Mouse (Mus musculus) left cerebral cortex, postnatal 10 days (tissue): Measurements from ENCODE around the gene Magi2. TPM values are rescaled to one million over a fixed set of nuclear protein-coding genes. Genes with fewer than 3 reads are reported as not detected.
"Not testable (repeated sequence)": the region's sequence is repeated elsewhere in the genome, so short reads cannot be mapped to it uniquely, and the experiment has no call there.

Experiments used
- DNase-seq, 2 experiments: peaks; one replicate each; pipeline ENCODE4 v3.0.0; 2021 to 2022; ENCODE audit warnings: low spot score in 2 of 2, mixed read lengths in 1 of 2; ENCODE audit errors: extremely low spot score in 1 of 2
- intact Hi-C: fragments of 180-260 bp; cut with DNase I; formaldehyde crosslinking; loops from one replicate; pipeline ENCODE4 v1.15.1; 2025
- total RNA-seq, 2 experiments: library from RNA; stranded (reverse); gene quantifications; 2 replicates each; pipeline ENCODE4 v1.2.3; 2021

Magi2 gene
- total RNA-seq, 2 experiments from 2014 or later = 89.5 to 96.4 TPM

- no peak for DNase-seq
- intact Hi-C loops = no loop called here
Measured at GRCm38 (mm10) chr5:20679920-20680319, 1453.1 kb downstream of the Magi2 start.

- intact Hi-C loops = no loop called here
Measured at GRCm38 (mm10) chr5:20680833-20681530, 1454.1 kb downstream of the Magi2 start.

GRCm38 (mm10) chr5:20681660-20682059 is 1454.8 kb downstream of the Magi2 start:
- intact Hi-C loops = no loop called here
- DNase-seq = no peak

More at GRCm38 (mm10) chr5:20680833-20681530, 1454.1 kb downstream of the Magi2 start:
- DNase-seq = no peak

DNA sequence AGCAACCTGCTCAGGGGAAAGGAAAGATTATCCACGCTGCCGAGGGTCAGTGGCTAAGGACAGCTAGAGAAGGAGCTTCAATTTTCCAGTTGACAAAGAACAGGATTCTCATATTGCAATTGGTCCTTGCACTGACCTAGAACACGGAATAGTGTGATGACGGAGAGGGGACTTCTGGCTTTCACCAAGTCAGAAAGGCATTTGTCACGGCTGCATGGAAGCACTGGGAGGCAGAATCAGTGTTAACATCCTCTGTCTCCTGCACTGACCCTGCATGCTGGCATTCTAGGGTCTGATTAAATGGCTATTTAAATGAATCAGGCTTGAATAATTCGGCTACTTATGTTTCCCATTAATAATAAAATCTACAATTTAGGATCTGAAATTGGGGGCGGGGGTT is 1455.4 kb downstream of the Magi2 start:
- DNase-seq = no peak
- intact Hi-C loops = no loop called here

DNA sequence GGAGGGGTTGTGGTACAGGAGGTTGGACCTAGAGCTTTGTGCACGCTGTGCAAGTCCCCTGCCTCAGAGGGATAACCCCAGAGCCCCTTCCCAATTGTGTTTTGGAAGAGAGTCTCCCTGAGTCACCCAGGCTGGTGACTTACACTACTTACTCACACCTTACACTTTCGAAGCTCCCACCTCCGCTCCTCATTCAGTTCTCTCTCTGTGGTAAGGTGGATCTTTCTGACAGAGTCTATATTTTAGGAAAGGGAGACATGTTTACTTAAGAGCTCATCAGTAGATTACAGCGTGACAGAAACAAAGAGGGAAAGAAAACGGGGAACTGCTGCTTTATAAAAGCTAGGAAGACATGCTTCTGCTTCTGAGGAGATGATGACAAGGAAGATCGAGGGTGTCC is 1457.3 kb downstream of the Magi2 start:
- DNase-seq = no peak
- intact Hi-C loops = no loop called here

GRCm38 (mm10) chr5:20692230-20692629 is 1465.4 kb downstream of the Magi2 start:
- intact Hi-C loops = no loop called here
- DNase-seq = no peak

DNA sequence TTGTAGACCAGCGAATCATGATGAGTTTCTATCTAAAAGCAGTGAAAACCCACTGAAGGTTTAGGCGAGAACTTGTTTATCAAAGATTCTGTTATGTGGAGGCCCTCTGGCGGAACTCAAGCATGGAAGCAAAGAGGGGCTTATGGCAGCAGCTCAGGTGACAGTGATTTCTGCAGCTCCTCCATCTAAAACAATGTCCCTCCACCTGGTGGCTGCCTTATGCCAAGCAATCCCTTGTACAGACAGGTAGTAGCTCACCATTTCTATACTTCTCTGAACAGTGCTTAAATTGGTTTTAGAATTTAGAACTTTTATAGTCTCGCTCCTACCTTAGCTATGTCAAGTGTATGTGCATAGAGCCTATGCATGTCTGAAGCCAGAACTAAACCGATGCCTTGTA is 1472.3 kb downstream of the Magi2 start:
- intact Hi-C loops = no loop called here
- DNase-seq = no peak

DNA sequence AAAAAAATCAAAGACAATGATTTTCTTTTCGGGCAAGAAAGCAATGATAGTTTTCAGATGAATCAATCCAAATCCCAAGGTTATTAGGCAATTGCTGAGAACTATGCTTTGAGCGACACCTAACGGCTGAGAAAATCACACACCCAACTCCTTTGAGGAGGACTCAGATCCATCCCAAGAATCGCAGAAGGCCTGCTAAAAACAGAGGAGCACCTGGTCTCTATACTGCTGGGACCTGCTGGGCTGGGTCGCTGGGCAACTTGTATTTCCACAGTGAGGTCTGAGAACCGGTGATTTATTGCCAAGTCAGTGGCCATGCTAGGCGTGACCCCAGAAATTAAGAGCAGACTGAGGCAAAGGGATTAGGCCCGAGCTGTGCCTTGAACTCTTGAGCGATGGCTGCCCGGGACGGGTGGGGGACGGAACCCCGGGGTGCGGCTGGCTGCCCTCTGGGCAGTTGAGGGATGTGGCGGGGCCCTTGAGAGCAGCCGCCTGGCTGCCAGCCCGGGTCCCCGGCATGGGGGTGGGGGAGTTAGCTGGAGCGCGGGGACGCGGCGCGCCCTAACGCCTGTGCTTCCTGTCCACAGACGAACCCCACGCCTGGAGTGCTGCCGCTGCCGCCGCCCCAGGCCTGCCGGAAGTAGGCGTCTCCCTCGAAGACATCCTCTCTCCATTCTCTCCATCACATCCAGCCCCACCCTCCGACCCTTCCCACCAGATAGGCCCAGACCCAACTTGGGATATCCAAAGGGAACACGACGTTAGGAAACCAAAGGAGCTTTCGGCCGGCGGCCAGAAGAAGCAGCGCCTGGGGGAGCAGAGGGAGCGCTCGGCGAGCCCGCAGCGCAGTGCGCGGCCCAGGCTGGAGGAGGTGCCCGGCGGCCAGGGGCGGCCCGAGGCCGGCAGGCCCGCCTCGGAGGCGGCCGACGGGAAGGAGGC is 1474.9 kb downstream of the Magi2 start:
- intact Hi-C loops = loop anchor here (5.0 kb wide), 2 partner anchors 704 to 1179 kb away; no protein-coding TSS in a partner anchor
- peak; percentile 81 to 92 for DNase-seq

- DNase-seq = peak; percentile 27 to 39
- intact Hi-C loops = loop anchor here (5.0 kb wide), 2 partner anchors 705 to 1180 kb away; no protein-coding TSS in a partner anchor
Measured at GRCm38 (mm10) chr5:20702480-20703303, 1475.9 kb downstream of the Magi2 start.

- intact Hi-C loops = loop anchor here (5.0 kb wide), 2 partner anchors 706 to 1181 kb away; no protein-coding TSS in a partner anchor
- DNase-seq = no peak
Measured at GRCm38 (mm10) chr5:20703304-20703700, 1476.5 kb downstream of the Magi2 start.

GRCm38 (mm10) chr5:20703971-20704575 is 1477.2 kb downstream of the Magi2 start:
- intact Hi-C loops = loop anchor here (5.0 kb wide), 2 partner anchors 707 to 1182 kb away; no protein-coding TSS in a partner anchor
- DNase-seq = no peak

- DNase-seq = no peak
- intact Hi-C loops = loop anchor here (5.0 kb wide), 2 partner anchors 708 to 1183 kb away; no protein-coding TSS in a partner anchor
Measured at GRCm38 (mm10) chr5:20704886-20705285, 1478.0 kb downstream of the Magi2 start.

DNA sequence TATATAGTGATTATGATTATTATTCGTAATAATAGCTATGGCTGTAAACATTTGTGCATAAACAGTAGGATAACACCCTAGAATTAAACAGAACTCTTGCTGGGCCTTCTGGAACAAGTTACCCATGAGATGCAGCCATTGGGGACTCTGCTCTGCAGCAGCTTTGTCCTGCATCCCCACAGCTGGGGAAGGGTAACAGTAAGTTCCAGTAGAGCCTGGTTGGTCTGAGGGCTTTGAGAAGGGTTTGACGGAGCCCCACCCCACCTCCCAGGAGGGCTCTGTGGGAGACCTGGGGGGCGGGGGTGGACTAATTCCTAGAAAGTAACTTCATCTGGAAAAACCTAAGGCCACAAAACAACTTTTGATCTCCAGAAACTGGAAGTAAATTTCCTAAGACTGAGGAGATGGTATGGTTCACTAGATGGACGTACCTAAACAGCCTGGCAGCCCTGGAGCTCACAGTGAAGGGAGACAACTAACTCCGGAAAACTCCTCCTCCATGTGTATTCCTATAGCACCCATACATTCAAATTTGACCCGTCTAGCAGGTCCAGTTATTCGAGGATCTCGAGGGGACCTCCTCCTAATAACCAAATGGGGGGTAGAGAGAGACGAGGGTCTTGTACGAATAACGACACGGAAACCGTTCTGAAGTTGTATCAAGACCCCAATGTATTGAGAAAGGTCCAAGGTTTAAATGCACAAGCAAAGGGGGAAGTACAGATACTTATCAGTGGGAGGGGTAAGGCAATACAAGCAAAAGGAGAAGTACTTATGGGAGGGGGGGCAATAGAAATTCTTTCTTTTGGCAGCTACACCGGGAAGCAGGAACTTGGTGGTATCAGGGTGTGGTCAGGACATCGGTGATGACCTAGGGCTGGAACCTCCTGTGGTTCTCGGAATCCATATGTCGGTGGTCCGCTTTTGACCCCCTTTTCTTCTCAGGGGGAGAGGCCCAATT is 1479.8 kb downstream of the Magi2 start:
- intact Hi-C loops, DNase-seq: not testable (repeated sequence)

- intact Hi-C loops = not testable (repeated sequence)
Measured at GRCm38 (mm10) chr5:20710845-20711244, 1484.0 kb downstream of the Magi2 start.

DNA sequence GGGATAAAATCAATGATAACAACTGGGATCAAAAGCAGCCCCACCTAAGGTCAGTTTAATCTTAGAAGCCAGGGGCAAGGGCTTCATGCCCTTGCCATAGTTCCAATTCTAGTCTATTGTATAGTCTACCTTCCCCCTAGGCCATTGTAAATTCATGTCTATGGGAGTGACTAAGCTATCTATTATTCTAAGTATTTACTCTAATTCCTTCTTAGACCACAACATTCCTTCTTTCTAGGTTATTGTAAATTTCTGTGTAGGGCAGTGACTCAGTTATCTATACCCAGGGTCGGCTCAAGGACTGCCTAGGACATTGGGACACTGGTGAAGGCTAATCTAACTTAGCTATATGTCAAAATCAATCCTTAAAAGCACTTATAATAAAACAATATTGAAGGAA is 1487.8 kb downstream of the Magi2 start:
- intact Hi-C loops = not testable (repeated sequence)

More at GRCm38 (mm10) chr5:20710845-20711244, 1484.0 kb downstream of the Magi2 start:
- DNase-seq = not testable (repeated sequence)

DNA sequence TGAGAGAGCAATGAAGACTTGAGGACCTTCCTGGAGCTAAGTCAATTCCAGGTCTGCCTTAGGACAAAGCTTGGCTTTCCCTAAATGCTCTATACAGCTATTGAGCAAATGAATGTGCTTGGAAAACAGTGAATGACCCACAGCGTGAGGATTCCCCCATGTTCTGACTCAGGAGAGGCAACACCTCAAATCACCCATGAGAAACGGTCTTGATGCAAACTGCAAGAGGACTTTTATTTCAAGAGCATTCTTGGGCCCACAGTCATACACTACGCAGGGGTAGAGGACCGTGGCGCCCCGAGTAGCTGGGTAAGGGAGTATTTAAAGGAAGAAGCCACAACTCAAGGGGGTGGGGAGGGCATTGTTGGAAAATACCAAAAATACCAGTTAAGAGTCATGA is 1489.1 kb downstream of the Magi2 start:
- intact Hi-C loops, DNase-seq: not testable (repeated sequence)

More for the DNA sequence above, 1487.8 kb downstream of the Magi2 start:
- not testable (repeated sequence) for DNase-seq
